Mouse (Mus musculus) T-cell, adult 2 months (primary cell): ENCODE data around the gene Fdxr.

Source experiments
- DNase-seq: peaks from one replicate; pipeline ENCODE4 v3.0.0; 2022; ENCODE audit warnings: low spot score

Fdxr gene

DNA sequence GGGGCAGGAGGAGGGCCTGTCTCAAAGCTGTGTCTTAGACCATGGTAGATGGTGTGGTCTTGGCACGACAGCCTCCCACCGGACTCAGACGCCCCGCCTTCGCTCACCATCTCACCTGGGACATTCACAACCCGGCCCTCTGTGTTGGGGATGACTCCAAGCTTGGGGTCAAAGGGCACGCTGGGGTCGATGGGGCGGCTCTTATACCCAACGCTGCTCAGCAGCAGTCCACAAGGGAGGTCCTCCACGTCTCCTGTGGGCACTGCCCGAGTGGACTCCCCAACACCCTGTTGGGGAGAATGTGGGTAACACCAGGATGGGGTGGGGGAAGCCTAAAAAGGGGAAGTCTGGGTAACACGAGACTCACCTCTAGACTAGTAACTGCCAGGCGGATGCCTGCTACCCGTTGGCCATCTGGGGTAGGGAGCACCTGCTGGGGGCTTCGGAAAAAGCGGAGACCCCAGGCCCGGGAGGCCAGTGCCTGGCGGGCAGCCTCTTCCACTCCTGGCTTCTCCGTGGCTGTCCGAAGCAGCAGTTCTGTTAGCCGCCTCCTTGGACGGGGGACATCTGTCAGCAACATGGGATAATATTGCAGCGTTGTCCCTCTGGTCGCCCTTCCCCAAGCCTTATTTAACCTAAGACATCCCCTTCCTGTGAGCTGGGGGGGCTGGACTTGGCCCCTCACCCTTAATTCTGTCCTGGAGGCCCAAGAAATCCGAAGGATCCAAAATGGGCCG lies 7.4 kb downstream of the Fdxr start:
- DNase-seq: no peak

GRCm38 (mm10) chr11:115267958-115268357 lies 8.9 kb downstream of the Fdxr start:
- DNase-seq: no peak

DNA sequence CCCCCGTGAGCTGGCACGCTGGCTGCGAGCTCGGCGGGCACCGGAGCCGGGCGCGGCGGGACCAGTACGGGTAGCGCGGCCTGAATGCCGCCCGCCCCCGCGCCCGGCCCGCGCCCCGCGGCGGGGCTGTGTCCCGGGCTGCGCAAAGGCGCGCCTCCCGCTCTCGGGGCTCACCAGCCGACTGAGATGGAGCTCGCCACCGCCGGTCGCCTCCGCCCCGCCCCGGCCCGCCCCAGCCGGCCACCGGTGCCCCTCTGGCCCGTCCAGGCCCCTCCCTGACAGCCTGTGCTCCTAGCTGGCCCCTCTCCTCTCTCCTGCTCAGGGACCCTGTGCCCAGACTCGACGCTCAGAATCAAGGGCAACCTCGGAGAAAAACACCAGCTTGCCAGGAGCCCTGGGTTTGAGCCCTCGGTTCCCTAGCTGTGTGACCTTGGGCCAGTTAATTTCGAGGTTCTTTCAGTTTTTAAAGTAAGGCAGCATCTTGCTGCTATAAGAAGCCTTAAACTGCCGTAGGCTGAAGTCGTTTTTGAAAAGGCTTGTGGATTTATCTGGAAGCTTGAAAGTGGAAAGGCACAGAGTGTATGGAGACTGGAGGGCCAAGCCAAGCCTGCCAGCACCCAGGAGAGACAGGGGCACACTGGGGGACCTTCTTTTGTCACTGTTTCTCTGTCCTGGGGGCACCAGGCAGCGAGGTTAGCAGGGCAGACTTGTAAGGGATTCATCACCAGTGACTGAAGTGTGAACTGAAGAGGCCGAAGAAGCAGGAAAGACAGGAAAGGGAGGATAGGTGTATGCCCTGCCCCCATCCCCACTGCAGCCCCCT lies 9.6 kb downstream of the Fdxr start, which contains the start of gene Grin2c:
Gene Grin2c (minus strand): TSS at position 183 of the 823 bp plus-strand sequence.
- DNase-seq: no peak

- no peak for DNase-seq
These were observed 10.5 kb downstream of the Fdxr start for GRCm38 (mm10) chr11:115266400-115266778.

DNA sequence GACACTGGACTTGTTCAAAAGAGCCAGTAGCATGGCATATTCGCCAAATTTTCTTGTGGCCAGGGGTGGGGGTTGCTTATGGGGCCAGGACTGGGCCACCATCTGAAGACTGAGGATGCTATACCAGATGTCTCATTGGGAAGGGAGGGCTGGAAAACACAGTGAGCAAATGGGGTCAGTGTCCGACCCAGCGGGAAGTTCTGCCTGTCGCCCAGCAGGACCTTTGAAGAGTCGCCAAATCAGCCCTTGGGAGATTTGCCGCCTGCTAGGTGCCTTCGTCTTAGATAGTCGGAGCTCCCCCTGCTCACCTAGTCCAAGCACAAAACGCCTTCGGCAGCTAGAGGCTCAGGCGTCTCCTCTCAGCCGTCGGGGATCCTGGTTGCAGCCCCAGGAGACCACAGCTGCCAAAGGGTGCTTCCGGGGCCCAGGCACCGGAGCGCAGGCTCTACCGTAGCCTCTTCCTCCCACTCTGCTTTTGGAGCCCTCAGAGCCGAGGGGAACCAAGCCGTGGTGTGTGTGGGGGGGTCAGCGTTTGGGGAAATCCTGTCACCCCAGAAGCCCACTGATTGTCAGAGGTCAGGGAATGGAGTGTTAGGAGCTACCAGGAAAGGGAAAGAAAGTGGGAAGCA lies 11.0 kb downstream of the Fdxr start:
- no peak for DNase-seq

DNA sequence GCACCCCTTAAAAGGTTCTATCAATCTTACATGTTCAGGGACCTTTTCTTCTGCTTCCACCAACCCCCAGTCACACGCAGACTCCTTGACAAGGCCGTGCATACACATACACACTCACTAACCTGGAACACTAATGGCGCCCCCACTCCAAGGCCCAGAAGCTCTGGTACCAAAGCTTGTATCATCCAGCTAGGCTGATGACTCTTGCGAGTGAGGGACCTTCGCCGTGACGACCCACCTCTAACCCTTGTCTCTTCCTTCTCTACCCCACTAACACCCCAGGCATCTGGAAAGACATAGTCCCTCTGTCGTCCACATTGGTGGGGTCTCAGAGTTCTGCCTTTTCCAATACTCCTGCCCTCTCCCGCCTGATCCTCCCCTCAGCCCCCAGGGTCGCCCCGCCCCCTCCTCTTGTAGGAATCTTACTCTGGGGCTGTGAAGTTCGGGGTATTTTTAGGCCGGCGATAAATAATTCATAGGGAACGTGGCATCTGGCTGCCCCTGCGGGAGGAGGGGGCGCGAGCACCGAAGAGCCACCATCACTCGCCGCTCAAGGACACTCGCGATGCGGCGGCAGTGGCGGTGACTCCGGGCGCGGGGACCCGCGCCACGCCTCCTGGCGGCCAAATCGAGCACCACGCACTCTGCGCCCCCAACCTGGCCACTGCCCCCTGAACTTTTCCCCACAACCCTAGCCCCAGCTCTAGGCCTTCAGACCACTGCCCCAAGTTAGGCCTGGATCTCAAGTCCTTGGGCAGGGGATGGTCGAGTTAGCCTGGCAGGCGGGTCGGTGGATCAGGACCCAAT lies 11.8 kb downstream of the Fdxr start:
- no peak for DNase-seq

- DNase-seq: no peak
These were observed 12.6 kb downstream of the Fdxr start for GRCm38 (mm10) chr11:115264136-115264861.

- no peak for DNase-seq
These were observed 13.9 kb downstream of the Fdxr start for GRCm38 (mm10) chr11:115262954-115263353.

DNA sequence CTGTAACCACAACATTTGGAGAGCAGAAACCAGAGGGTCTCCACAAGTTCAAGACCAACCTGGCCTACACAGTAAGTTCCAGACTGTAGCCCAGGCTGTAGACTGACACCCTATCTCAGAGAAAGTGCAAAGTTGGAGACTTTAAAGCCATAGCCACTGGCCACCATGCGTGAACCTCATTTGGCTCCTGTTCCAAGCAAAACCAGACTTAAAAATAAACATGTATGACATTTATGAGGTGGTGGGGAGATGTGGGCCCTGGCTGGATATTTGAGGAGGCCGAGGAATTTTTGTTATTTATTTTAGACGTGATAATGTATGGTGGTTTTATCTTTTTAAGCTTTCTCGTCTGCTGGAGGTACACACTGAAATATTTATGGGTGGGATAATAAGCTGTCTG lies 17.7 kb downstream of the Fdxr start:
- DNase-seq: no peak

DNA sequence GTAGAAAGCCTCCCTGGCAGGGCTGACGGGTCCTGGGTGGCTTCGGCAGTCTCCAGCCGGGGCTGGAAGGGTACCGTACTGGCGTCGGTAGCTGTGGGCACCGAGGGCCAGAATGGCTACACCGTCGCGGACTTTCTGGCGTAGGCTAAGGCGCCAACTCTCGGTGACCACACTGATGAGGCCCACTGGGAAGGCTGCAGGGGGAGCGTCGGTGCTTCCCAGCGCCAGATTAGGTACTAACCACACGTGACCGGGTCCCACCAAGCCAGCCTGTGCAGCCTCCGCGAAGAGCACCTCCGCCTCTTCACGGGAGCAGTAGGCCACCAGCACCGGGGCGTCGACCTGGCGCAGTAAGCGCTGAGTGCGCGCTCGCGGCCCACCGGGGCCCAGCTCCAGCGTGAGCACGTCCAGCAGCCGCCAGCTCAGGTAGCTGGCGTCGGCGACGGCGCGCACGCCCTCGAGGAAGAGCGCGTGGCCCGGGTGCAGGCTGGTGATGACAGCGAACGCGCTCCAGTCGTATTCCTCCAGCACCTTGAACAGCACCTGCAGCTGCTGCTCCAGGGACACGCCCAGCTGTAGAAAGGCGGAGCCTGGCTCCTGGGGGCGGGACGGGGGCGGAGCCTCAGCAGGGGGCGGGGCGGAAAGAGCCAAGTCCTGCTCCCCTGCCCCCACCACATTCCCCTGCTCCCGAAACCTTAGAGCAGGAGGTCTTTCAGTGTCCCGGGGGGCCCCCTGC lies 18.9 kb downstream of the Fdxr start:
- DNase-seq: no peak

GRCm38 (mm10) chr11:115251258-115251657 lies 25.6 kb downstream of the Fdxr start:
- DNase-seq: no peak

- DNase-seq: no peak
These were observed 26.3 kb downstream of the Fdxr start for GRCm38 (mm10) chr11:115250405-115251090.

DNA sequence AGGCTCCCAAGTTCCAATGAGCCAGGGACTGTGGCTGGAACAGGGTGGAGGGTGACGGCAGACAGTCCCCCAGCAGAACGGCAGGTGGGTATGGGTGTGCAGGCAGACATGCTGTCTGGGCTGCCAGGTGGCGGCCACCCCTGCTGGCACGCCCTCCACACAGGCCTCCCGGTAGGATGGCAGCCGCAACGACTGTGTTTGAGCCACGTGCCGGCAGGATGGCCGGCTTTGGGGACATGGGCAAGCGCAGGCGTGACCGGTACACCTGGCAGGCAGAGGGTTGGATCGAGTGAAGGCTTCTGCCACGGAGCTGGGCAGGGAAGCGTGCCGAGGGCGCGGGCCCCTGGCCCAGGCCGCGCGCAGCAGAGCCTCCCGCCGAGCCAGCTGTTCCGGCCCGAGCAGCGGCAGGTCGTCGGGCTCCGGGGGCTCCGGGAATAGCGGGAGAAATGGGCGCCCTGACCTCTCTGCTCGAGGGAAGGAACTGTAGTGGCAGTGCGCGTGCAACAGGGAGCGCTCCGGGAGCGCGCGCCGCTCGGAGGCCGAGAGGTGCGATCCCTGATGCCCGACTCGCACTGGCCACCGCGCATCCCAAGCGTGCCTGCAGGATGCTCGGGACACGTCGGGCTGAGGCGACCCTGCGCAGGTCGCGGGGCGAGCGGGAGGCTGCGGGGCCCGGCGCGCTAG lies 27.0 kb downstream of the Fdxr start:
- DNase-seq: no peak

DNA sequence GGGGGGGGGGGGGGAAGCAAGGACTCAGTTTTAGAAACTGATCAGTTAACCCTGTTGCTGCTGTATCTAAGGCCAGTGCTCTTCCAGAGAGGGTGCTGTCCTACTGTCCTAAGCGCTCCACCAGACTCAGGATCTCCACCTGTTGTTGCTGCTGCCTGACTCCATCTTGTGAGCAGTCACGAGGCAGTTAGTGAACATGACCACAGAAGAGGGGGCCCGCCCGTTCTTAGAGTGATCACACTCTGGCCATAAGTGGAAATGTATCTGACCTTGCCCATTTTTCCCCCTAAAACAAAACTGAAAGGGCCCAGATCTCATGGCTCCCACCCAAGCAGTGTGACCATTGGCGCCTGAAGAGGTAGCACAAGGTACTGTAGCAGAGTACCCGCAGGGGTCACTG lies 28.9 kb downstream of the Fdxr start:
- DNase-seq: no peak

- DNase-seq: no peak
These were observed 29.6 kb downstream of the Fdxr start for GRCm38 (mm10) chr11:115247240-115247639.

DNA sequence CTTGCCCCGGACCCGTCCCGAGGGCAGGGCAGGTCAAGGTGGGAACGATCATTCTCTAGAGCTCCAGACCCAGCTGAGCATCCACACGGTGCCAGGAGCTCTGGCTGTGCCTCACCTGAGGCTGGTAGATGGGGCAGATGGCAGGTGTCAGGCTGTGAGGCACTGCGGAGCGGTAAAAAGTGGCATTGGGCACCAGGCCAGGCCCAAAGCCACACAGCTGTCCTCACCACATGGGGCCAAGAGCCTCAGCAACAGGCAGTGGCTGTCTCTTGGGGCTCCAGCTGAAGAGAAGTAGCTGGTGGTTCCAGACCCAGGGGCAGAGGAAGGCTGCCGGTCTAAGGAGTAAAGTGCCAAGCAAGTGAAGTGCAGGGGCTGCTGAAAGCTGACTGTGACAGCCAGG lies 30.5 kb downstream of the Fdxr start:
- no peak for DNase-seq

DNA sequence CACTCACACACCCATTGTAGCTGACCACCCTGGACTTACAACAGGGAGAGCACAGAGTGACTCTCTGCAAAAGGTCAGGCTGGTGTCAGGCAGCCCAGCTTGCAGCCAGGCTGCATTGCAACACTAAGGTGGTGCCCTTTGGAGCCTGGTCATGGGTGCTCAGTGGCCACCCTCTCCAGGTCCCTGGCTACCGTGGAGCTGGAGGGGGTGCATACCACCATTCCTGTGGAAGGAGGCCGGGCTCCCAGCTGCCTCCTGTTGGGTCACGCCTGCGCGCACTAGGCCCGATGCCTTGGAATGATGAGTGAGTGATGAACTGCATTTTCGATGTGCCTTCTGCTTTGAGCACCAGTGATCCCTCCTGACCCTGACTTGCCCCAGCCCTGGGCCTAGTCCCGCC lies 32.0 kb downstream of the Fdxr start:
- no peak for DNase-seq

DNA sequence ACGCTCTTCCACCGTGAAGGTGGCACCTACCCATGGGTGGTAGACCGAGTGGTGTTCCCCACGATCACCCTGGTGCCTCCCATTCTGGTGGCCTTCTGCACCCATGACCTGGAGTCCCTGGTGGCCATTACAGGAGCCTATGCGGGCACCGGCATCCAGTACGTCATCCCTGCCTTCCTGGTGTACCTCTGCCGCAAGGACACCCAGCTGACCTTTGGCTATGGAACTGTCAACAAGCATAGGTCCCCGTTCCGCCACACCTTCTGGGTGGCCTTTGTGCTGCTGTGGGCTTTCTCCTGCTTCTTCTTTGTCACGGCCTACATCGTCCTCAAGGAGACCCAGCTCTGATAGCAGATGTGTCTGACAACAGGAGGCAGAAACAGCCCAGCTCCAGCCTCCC lies 33.1 kb downstream of the Fdxr start:
- DNase-seq: no peak

DNA sequence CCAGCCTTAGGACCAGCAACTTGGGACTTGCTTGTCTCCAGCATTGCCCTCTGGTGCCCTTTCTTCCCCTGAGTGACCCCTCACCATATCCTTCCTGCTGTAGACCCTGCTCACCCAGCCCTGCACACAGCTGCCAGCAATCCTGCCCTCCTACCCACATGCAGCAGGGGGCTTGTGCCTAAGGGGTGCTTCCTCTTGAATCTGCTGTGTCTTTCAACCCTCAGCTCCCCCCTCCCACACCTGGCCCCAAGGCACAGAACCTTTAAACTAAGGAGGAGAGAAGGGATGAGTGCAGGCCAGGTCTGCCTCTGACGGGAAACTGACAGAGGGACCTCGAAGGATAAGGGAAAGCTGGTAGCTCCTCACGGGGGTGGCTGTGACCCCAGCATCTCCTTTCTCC lies 34.1 kb downstream of the Fdxr start:
- DNase-seq: no peak

- no peak for DNase-seq
These were observed 35.4 kb downstream of the Fdxr start for GRCm38 (mm10) chr11:115241402-115241801.
